Mouse (Mus musculus) hindbrain, embryonic 10.5 days (tissue): ENCODE measurements at regions not wholly inside any gene's neighbourhood (a gene's known extent, or its start where the extent isn't known, plus 50 kb on each side); places are given as distances from the start of the nearest gene placed in this dataset.

Experiments
- DNase-seq: peaks from one replicate; pipeline ENCODE4 v3.0.0-alpha.2; 2017; ENCODE audit warnings: low spot score
- H3K27ac ChIP-seq: fragments of 300-500 bp; sonication (generic); 2 replicates; pipeline ENCODE4 v1.5.1; 2016; ENCODE audit warnings: mild to moderate bottlenecking, moderate library complexity
- H3K27me3 ChIP-seq: fragments of 300-500 bp; sonication (generic); 2 replicates; pipeline ENCODE4 v1.6.1; 2016; ENCODE audit warnings: mild to moderate bottlenecking; ENCODE audit not compliant: poor library complexity, insufficient read depth, severe bottlenecking
- H3K36me3 ChIP-seq: fragments of 300-500 bp; sonication (generic); 2 replicates; pipeline ENCODE4 v1.6.1; 2016; ENCODE audit warnings: mild to moderate bottlenecking, moderate library complexity
- H3K4me1 ChIP-seq: fragments of 300-500 bp; sonication (generic); replicated peaks from 2 replicates; pipeline ENCODE4 v1.6.1; 2016; ENCODE audit warnings: mild to moderate bottlenecking
- H3K4me3 ChIP-seq: fragments of 300-500 bp; sonication (generic); 2 replicates; pipeline ENCODE4 v1.5.1; 2016; ENCODE audit warnings: mild to moderate bottlenecking, moderate library complexity
- H3K9me3 ChIP-seq: fragments of 300-500 bp; sonication (generic); 2 replicates; pipeline ENCODE4 v1.6.1; 2016; ENCODE audit warnings: mild to moderate bottlenecking, moderate library complexity
- WGBS: fragments of 180-500 bp; shearing (Covaris S2); methylation state at CpG from one replicate; pipeline ENCODE4 v1.1.7; 2016; 5-methylcytosine and 5-hydroxymethylcytosine counted together

- Histone ChIP-seq H3K4me1 (peaks cover 45% of the 10 kb centered on the region), H3K9me3 (peaks cover 11% of the 10 kb centered on the region; the same call in 1 of the 2 replicates), H3K4me3 (no peak overlapping the region), H3K27ac (peak overlapping the region; percentile 74), H3K36me3 (no peaks in the 10 kb centered on the region), H3K27me3 (peaks cover 25% of the 10 kb centered on the region)
- 59% methylated on average over 11 of the region's 11 CpGs for WGBS
- DNase-seq = no peak
Observed at GRCm38 (mm10) chr4:152834421-152835110, 356.9 kb upstream of the Kcnab2 start.

GRCm38 (mm10) chr4:152833411-152834310 is 356.0 kb upstream of the Kcnab2 start:
- peaks cover 17% of the 10 kb centered on the region for H3K9me3 ChIP-seq
- H3K36me3 ChIP-seq = no peaks in the 10 kb centered on the region
- 28% methylated on average over 23 of the region's 23 CpGs for WGBS
- no peak overlapping the region for H3K4me3 ChIP-seq
- H3K27me3 ChIP-seq = peaks cover 25% of the 10 kb centered on the region
- peaks cover 45% of the 10 kb centered on the region for H3K4me1 ChIP-seq
- peak overlapping the region; percentile 77 for H3K27ac ChIP-seq
- peak; percentile 36 for DNase-seq

GRCm38 (mm10) chr4:152832757-152833363 is 355.2 kb upstream of the Kcnab2 start:
- Histone ChIP-seq H3K4me3 (no peak overlapping the region), H3K9me3 (peaks cover 24% of the 10 kb centered on the region), H3K27ac (peak overlapping the region; percentile 77), H3K4me1 (peaks cover 45% of the 10 kb centered on the region), H3K27me3 (peaks cover 25% of the 10 kb centered on the region), H3K36me3 (no peaks in the 10 kb centered on the region)
- no peak for DNase-seq
- 76% methylated on average over 10 of the region's 10 CpGs for WGBS

GRCm38 (mm10) chr4:152825185-152825584 is 347.5 kb upstream of the Kcnab2 start:
- peak overlapping the region; percentile 16; the same call in 1 of the 2 replicates for H3K27ac ChIP-seq
- peak; percentile 13 for DNase-seq

GRCm38 (mm10) chr4:152816139-152816757 is 338.6 kb upstream of the Kcnab2 start:
- DNase-seq = no peak
- WGBS = 90% methylated on average over 17 of the region's 17 CpGs
- Histone ChIP-seq H3K4me3 (no peak overlapping the region), H3K9me3 (no peaks in the 10 kb centered on the region), H3K27me3 (no peaks in the 10 kb centered on the region), H3K4me1 (no peaks in the 10 kb centered on the region), H3K36me3 (no peaks in the 10 kb centered on the region), H3K27ac (no peak overlapping the region)

More at GRCm38 (mm10) chr4:152825185-152825584, 347.5 kb upstream of the Kcnab2 start:
- 16% methylated on average over 12 of the region's 12 CpGs for WGBS
- Histone ChIP-seq H3K36me3 (no peaks in the 10 kb centered on the region), H3K4me3 (no peak overlapping the region), H3K4me1 (peaks cover 14% of the 10 kb centered on the region), H3K9me3 (peaks cover 23% of the 10 kb centered on the region), H3K27me3 (no peaks in the 10 kb centered on the region)

GRCm38 (mm10) chr4:152806611-152807010 is 328.9 kb upstream of the Kcnab2 start:
- WGBS = 86% methylated on average over 7 of the region's 7 CpGs
- H3K36me3 ChIP-seq = no peaks in the 10 kb centered on the region
- DNase-seq = no peak

GRCm38 (mm10) chr4:152799392-152799791 is 321.7 kb upstream of the Kcnab2 start:
- Histone ChIP-seq H3K9me3 (no peaks in the 10 kb centered on the region), H3K27ac (no peak overlapping the region), H3K4me1 (no peaks in the 10 kb centered on the region), H3K36me3 (no peaks in the 10 kb centered on the region), H3K27me3 (no peaks in the 10 kb centered on the region), H3K4me3 (no peak overlapping the region)
- peak; percentile 77 for DNase-seq
- 17% methylated on average over 10 of the region's 10 CpGs for WGBS

More at GRCm38 (mm10) chr4:152806611-152807010, 328.9 kb upstream of the Kcnab2 start:
- Histone ChIP-seq H3K4me1 (peaks cover 5% of the 10 kb centered on the region; the same call in 1 of the 2 replicates), H3K9me3 (no peaks in the 10 kb centered on the region), H3K27ac (no peak overlapping the region), H3K4me3 (no peak overlapping the region), H3K27me3 (no peaks in the 10 kb centered on the region)

- no peaks in the 10 kb centered on the region for H3K27me3 ChIP-seq
- peaks cover 12% of the 10 kb centered on the region for H3K9me3 ChIP-seq
- H3K4me1 ChIP-seq = peaks cover 8% of the 10 kb centered on the region; the same call in 1 of the 2 replicates
- WGBS = 90% methylated on average over 7 of the region's 7 CpGs
- no peaks in the 10 kb centered on the region for H3K36me3 ChIP-seq
- H3K4me3 ChIP-seq = no peak overlapping the region
- DNase-seq = no peak
- no peak overlapping the region for H3K27ac ChIP-seq
Observed at GRCm38 (mm10) chr4:152788431-152788830, 310.8 kb upstream of the Kcnab2 start.

GRCm38 (mm10) chr4:152784972-152785371 is 307.3 kb upstream of the Kcnab2 start:
- DNase-seq = no peak
- Histone ChIP-seq H3K4me1 (peaks cover 8% of the 10 kb centered on the region; the same call in 1 of the 2 replicates), H3K27ac (no peak overlapping the region), H3K27me3 (no peaks in the 10 kb centered on the region), H3K9me3 (no peaks in the 10 kb centered on the region; the same call in 1 of the 2 replicates), H3K4me3 (no peak overlapping the region), H3K36me3 (no peaks in the 10 kb centered on the region)
- 73% methylated on average over 2 of the region's 2 CpGs for WGBS

GRCm38 (mm10) chr4:152779526-152779925 is 301.9 kb upstream of the Kcnab2 start:
- Histone ChIP-seq H3K36me3 (no peaks in the 10 kb centered on the region), H3K27ac (no peak overlapping the region), H3K4me1 (no peaks in the 10 kb centered on the region), H3K27me3 (no peaks in the 10 kb centered on the region), H3K4me3 (no peak overlapping the region), H3K9me3 (no peaks in the 10 kb centered on the region)
- 91% methylated on average over 17 of the region's 17 CpGs for WGBS
- no peak for DNase-seq

GRCm38 (mm10) chr4:152775801-152776200 is 298.1 kb upstream of the Kcnab2 start:
- Histone ChIP-seq H3K27ac (no peak overlapping the region), H3K27me3 (no peaks in the 10 kb centered on the region), H3K36me3 (no peaks in the 10 kb centered on the region), H3K4me3 (no peak overlapping the region), H3K4me1 (no peaks in the 10 kb centered on the region), H3K9me3 (no peaks in the 10 kb centered on the region)
- DNase-seq = no peak
- 85% methylated on average over 6 of the region's 6 CpGs for WGBS

- H3K4me3 ChIP-seq = no peak overlapping the region
- H3K9me3 ChIP-seq = peaks cover 9% of the 10 kb centered on the region; the same call in 1 of the 2 replicates
- no peak overlapping the region for H3K27ac ChIP-seq
- no peaks in the 10 kb centered on the region for H3K27me3 ChIP-seq
- no peaks in the 10 kb centered on the region for H3K4me1 ChIP-seq
- no peaks in the 10 kb centered on the region for H3K36me3 ChIP-seq
- 79% methylated on average over 7 of the region's 7 CpGs for WGBS
- no peak for DNase-seq
Observed at GRCm38 (mm10) chr4:152771386-152771785, 293.7 kb upstream of the Kcnab2 start.
